Mouse (Mus musculus): ENCODE measurements around the gene Setd3. TPM values are rescaled to one million over a fixed set of nuclear protein-coding genes. Genes with fewer than 3 reads are reported as not detected.

The Setd3 gene
- total RNA-seq, 2 experiments from 2014 or later: 84.0 to 90.2 TPM

DNA sequence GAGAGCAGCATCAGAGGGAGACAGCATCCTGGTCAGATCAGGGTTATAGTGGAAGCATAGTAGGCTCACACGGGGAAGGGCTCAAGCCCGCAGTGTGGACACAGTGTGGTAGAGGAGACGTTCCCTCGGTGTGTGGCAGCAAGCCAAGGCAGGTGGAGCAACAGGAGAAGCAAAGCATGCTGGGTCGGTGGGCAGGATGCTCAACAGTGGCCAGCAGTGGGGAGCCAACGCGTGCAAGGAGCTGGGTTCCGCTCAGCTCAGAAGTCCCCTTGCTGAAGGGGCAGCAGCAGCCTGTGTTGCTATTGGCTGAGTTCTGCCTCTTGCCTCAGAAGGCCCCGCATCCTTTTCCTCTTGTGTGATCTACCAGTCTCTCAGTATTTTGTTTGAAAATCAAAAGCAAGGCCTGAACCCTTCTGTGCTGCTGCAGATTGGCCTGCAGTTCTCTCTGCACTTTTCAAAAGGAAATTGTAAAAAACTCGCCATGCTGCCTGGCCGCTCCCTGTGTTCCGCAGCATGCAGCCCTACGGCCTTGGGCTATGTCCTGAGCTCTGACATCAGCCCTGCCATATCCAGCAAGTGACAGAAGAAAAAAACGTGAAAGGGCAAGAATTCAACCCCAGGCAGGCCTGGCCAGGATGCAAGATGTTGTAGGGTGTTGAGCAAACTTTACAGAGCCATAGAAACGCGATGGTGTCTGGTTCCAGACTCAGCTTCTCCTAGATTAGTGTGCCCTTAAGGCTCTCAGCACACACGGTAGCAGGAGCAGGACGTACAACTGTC, 80.7 kb downstream of the Setd3 start:
- no peak for DNase-seq
- intact Hi-C loops (cut with DNase I): no loop called here

DNA sequence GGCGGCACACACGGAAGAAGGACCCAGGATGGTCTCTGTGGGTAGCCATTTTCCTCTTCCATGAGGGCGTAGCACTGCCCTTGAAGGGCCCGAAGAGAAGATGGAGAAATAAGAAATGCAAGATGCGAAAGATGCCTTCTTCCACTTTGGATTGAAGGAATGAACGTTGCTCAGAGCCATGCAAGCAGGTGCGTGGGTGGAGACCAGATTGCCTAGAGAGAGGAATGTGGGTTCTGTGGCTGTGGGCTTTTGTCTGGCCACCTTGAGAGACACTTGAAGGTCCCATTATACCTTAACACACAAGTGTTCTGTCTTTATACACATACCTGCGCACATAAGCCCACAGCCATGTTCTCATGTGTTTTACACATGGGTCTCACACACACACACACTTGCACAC, 81.5 kb downstream of the Setd3 start:
- intact Hi-C loops (cut with DNase I): no loop called here
- DNase-seq: no peak

- DNase-seq: no peak
- intact Hi-C loops (cut with DNase I): no loop called here
Observed at GRCm38 (mm10) chr12:108088253-108088652, 90.9 kb downstream of the Setd3 start.

- intact Hi-C loops (cut with DNase I): no loop called here
- no peak for DNase-seq
Observed at GRCm38 (mm10) chr12:108087489-108087888, 91.6 kb downstream of the Setd3 start.

DNA sequence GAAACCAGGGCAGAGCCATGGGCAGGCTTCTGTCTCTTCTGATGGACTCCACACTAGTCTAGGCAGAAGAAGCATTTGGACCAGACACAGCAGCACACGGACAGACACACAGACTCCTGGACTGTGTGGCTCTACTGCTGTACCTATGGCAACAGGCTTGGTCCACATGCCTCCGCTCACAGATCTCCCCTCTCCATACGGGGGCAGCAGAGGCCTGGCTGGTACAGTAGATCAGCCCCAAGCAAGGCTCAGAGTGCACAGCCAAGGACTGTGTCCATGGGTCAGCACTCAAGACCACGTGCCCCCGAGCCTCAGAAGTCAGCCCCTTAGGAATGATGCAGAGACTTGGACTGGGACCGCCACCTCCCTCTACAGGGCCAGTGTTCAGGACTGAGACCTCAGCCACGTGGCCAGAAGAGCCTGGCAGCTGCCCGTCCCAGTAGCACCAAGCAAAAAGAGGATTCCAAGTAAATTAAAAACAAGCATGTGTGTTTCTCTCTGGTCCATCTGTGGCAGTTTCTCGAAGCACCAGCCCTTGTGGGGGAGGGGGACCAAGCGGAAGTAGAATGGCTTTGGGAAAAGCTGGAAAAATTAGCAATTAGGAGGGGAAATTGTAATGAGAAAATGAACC, 100.9 kb downstream of the Setd3 start:
- DNase-seq: no peak
- intact Hi-C loops (cut with DNase I): no loop called here

DNA sequence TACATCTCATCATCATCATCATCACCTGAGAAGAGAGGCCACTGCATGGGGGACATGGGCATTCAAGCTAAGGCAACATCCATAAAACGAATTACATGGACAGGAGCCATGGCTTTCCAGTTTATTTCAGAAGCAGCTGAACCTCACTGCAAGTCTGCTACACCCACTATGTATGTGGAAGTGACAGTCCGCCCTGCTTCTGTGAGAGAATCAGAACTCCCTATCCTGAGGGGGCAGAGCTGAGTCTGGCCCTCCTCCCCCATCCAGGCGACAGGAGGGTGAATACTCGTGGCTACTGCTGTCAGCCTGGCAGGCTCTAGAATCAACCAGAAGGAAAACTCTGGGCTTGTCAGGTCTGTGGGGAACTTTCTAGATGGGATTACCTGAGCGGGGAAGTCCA, 106.2 kb downstream of the Setd3 start:
- no peak for DNase-seq
- intact Hi-C loops (cut with DNase I): no loop called here

DNA sequence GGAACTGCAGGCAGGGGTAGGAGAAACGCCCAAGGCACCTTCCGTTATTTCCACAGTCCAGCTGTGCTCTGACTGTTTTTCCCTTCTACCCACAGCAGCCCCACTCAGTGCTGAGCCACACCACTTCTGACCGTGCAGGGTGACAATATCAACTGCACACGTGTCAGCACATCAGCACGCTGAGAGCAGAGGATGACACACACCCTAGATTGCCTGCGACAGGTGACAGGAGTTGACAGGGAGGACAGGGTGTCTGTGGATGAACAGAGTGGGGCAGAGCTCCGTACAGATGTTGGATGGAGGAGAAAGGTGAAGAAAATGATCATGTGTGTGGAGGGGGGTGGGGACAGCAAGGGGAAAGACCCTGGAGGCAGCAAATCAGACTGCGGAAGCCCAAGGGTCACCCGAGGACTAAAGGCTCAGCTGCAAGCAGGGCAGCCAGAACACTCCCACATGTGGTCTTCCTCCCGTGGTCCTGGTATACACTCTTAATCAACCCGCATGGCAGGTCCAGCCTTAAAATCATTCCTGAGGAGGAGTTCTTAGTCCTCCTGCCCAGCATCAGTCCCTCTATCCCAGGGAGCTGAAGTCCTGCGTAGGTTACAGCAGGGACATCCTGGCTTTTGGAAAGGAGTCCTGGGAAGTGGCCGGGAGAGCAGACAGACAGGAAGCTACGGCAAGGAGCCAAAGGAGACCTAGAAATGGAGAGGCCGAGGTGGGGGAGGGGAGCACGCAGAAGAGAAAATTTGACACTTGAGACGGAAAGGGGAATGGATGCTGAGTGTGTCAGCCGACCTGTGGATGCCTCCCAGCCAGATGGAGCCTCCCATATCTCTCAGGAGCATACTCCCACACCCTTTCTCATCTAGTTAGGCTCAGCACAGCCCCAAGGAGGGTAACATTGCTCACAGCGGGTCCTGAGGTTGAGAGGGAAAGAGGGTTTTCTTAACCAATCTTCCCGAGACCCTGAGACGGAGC, 108.1 kb downstream of the Setd3 start:
- no peak for DNase-seq
- intact Hi-C loops (cut with DNase I): no loop called here

- no peak for DNase-seq
- intact Hi-C loops (cut with DNase I): no loop called here
Observed at GRCm38 (mm10) chr12:108069504-108069903, 109.6 kb downstream of the Setd3 start.

GRCm38 (mm10) chr12:108067811-108068375, 111.2 kb downstream of the Setd3 start:
- no peak for DNase-seq
- intact Hi-C loops (cut with DNase I): no loop called here

- intact Hi-C loops (cut with DNase I): no loop called here
- DNase-seq: no peak
Observed at GRCm38 (mm10) chr12:108067231-108067630, 111.9 kb downstream of the Setd3 start.

DNA sequence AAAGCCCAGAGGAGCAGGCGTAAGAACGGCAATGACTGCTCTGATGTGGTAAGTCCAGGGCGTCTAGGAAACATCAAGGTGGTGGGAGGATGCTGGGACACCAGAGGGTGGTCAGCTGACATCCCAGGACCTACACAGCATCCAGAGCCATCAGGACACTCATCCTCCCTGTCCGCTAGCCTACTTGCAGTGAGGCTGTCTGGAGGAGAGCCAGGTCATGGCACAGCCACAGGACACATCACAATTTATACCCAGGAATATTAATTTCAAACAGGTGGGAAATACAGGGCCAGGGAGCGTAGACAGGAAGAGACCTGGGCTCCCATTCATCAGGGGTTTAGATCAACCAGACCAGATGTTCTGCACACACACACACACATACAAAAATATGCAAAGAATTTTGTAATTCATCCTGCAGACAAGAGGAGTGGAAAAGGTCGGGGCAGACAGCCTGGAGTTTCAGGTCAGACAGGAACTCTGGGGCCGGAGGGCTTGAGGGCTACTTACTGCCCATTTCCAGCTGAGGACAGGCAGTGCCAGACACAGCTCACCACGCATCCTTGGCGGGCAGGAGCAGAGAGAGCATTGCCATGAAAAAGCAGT, 114.6 kb downstream of the Setd3 start:
- intact Hi-C loops (cut with DNase I): no loop called here
- DNase-seq: no peak

DNA sequence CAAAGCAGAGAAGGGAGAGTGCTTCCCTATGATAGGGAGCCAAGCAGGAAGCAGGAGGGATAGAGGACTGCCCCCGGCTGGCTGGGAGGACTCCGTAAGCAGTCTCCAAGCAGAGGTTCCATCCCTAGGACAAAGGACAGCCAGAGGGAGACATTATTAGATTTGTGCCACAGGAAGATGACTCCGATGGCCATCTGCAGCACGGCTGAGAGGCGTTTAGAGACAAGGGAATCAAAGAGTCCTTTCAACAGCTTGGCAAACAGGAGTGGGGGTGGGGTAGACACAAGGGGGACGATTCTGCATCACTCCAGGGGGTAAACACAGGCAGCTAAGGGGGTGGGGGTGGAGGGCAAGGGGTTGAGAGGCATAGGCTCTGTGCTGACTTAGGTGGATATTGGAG, 115.1 kb downstream of the Setd3 start:
- DNase-seq: no peak
- intact Hi-C loops (cut with DNase I): no loop called here

- no peak for DNase-seq
- intact Hi-C loops (cut with DNase I): no loop called here
Observed at GRCm38 (mm10) chr12:108062137-108062536, 117.0 kb downstream of the Setd3 start.

- intact Hi-C loops (cut with DNase I): no loop called here
- no peak for DNase-seq
Observed at GRCm38 (mm10) chr12:108061661-108062060, 117.5 kb downstream of the Setd3 start.

Other genes starting within 250 kb of the Setd3 start
- 1 to 10 TPM in 1 of 2 experiments, not detected in 1; 1.3 TPM for gene Bcl11b, start 175.7 kb downstream of the Setd3 start, total RNA-seq (2021)
- 10 to 100 TPM; 88.0 to 91.8 TPM for gene Ccnk, start 265 bp upstream of the Setd3 start, total RNA-seq (2021)
- 10 to 100 TPM; 24.0 to 26.5 TPM for gene Ccdc85c, start 96.1 kb upstream of the Setd3 start, total RNA-seq (2021)
- gene Hhipl1, start 127.0 kb upstream of the Setd3 start, total RNA-seq (2021): 1 to 10 TPM in 1 of 2 experiments, under 1 TPM in 1; 0.74 to 1.3 TPM
- gene Cyp46a1, start 155.1 kb upstream of the Setd3 start, total RNA-seq (2021): under 1 TPM in 1 of 2 experiments, not detected in 1; 0.26 TPM
- 100 to 1,000 TPM in 1 of 2 experiments, 10 to 100 TPM in 1; 98.2 to 103 TPM for gene Eml1, start 191.6 kb upstream of the Setd3 start, total RNA-seq (2021)